Mouse (Mus musculus): ENCODE measurements at regions not wholly inside any gene's neighbourhood (a gene's known extent, or its start where the extent isn't known, plus 50 kb on each side); places are given as distances from the start of the nearest gene placed in this dataset.

- in situ Hi-C loops (cut with MboI; ENCODE audit: low sequenced_read_pairs): no loop called here
Observed at GRCm38 (mm10) chr2:74463407-74463806, 115.8 kb downstream of the Lnpk start.

DNA sequence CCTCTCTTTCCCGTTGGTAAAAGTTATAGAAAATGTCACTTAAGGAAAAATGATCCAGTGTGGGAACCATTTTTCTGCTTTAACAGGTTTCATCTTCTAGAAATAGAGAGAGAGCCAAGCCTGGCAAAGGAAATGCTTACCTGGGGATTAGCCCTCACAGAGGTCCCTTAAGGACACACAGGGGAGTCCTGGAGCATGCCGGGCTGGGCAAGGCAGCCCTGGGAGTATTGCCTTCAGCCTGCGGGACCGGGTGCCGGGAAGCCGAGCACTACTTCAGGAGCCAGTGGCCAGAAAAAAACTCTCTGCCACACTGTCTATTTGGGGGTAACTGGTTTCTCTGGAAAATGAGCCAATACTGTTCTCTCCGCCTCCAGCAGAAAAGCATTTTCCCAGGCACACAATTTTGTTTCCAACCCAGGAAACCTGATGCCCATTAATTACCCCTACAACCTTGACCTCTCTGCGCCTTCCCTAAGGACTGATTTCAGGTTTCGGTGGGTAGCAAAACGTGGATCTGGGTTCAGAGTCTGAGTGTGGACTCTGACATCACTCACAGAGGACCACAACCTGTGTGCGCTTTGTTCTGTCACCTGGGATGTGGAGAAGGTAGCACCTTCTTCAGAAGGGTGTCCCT, 117.9 kb downstream of the Lnpk start:
- in situ Hi-C loops (cut with MboI; ENCODE audit: low sequenced_read_pairs): no loop called here

DNA sequence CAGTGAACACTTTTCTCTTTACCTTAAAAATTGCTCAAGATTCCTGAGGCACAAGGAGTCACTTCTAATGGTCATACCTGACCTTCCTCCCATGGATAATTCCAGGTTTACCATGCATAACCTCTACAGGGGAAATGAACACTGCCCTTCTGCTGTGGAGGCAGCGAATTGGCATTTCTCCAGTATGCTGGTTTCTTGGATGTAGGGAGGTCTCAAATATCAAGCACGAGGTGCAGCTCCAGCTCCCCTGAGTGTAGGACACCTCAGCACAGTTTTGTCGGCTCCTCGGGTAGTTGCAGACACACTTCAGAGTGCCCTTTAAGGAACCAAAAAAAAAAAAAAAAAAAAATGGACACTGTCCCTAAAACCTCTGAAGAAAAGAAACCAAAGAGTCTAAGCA, 124.8 kb downstream of the Lnpk start:
- in situ Hi-C loops (cut with MboI; ENCODE audit: low sequenced_read_pairs): no loop called here

GRCm38 (mm10) chr2:74452679-74453078, 126.6 kb downstream of the Lnpk start:
- in situ Hi-C loops (cut with MboI; ENCODE audit: low sequenced_read_pairs): no loop called here

DNA sequence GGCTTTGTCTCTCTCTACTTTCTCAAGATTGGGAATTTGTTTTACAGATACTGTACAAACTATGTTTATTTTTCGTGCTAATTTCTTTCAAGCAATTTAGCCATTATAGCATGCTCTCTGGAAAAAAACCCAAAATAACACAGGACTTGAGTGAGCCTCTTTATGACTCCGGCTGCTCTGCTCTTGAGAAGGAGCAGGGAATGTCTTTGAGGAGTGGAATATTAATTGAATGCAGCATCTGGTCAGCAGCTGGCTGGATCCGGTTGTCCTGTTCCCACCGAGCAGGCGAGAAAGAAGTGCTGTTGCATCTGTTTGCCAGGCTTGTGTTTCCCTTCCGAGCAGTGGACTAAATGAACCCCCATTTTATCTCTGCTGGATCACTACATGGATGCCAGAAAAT, 127.7 kb downstream of the Lnpk start:
- in situ Hi-C loops (cut with MboI; ENCODE audit: low sequenced_read_pairs): no loop called here

- in situ Hi-C loops (cut with MboI; ENCODE audit: low sequenced_read_pairs): no loop called here
Observed at GRCm38 (mm10) chr2:74451038-74451437, 128.2 kb downstream of the Lnpk start.

DNA sequence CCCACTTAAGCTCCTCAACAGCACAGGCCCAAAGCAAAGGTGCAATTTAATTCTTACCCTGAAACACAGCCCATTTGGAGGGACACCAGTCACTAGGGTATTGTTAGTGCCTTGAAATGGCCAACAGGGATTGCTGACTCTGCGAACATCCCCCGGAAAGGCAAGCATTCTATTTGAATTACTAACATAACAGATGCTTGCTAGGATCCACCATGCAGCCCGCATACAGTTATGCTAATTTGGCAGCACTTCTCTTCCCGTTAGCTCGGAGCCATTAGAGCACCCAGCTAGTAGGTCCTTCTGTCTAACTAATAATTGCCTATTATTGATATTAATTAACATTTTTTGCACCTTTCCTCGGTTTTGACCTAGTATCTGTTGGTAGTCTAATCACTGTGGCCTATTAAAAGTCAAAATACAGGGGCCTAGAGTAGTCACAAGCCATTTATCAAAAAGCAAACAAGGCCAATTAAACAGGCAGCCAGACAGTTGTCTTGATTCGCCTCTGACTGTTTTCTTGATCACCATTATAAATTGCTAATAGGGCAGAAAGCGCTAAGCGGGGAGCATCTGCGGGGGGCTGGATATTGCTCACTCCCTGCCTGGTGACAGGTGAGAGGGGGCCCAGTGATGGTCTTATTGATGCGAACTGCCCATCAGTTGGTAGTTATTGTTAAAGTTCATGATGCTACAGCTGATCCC, 129.0 kb downstream of the Lnpk start:
- in situ Hi-C loops (cut with MboI; ENCODE audit: low sequenced_read_pairs): no loop called here

GRCm38 (mm10) chr2:74435184-74435911, 143.9 kb downstream of the Lnpk start:
- in situ Hi-C loops (cut with MboI; ENCODE audit: low sequenced_read_pairs): no loop called here

GRCm38 (mm10) chr2:74426746-74427145, 152.5 kb downstream of the Lnpk start:
- in situ Hi-C loops (cut with MboI; ENCODE audit: low sequenced_read_pairs): no loop called here

DNA sequence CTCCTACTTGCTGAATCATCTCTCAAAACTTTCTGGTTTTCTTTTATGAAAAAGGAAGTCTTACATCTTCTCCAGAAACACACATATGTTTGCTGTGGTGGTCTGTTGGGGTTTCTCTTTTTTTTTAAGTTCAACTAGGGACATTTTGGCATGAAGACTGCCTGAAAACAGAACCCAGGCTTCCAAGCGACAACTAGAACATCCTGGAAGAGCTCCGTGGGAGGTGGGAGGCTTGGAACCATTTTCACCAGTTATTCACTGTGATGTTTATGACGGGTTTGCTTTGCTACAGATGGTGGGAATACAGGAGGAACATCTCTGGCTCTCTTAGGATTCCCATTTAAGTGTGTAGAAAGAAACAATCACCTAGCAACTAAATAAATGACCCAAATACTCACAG, 154.5 kb downstream of the Lnpk start:
- in situ Hi-C loops (cut with MboI; ENCODE audit: low sequenced_read_pairs): no loop called here

GRCm38 (mm10) chr2:74416097-74416496, 163.1 kb downstream of the Lnpk start:
- in situ Hi-C loops (cut with MboI; ENCODE audit: low sequenced_read_pairs): no loop called here

DNA sequence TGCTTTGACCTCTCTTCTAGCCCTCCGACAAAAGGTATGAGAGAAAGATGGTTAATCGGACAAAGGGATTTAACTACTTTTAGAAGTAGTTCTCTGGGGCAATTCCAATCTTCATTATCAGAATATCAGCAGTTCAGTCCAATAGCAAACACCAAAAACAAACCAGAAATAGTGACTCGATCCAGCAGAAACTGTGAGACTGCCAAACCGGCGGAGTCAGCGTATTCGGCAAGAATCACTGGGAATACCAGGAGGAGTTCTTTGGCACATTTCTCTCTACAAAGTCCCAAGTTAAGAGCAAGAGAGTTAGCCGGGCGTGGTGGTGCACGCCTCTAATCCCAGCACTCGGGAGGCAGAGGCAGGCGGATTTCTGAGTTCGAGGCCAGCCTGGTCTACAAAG, 164.5 kb downstream of the Lnpk start:
- in situ Hi-C loops (cut with MboI; ENCODE audit: low sequenced_read_pairs): no loop called here

GRCm38 (mm10) chr2:74409856-74410404, 169.3 kb downstream of the Lnpk start:
- in situ Hi-C loops (cut with MboI; ENCODE audit: low sequenced_read_pairs): no loop called here

DNA sequence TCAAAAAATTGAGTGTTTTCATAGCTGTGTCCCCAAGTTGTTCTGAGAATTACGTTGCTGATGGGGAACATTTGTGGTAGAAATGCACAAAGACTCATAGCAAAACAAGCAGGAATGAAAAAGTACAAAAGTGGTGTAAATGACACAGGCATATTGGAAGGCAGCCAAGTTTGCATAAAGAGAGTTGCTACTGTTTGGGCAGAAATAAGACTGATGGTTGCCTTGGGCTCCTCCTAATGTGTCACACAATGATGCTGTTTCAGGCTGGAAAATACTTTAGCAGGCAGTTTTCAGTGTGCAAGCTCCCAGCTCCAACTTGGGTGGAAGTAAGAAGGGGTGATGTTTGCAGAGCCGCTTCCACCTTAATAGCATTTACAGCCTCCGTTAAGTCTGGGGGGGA, 174.7 kb downstream of the Lnpk start:
- in situ Hi-C loops (cut with MboI; ENCODE audit: low sequenced_read_pairs): no loop called here

DNA sequence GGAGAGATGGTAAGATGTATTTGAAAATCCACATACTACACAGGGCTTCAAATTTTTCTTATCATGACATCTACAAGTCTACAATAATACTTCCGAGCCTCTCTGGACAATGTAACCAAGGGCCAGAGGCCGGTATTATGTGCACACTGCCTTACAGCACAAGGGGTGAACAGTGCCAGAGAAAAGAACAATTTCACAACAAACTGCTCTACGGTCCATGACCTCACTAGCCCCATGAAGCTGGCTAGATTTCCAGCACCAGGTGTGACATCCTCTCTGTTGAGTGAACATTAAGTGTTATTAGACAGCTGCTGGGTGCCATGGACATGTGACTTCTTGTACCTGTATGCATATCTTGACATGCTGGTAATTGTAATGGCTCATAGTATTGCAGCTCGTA, 188.2 kb downstream of the Lnpk start:
- in situ Hi-C loops (cut with MboI; ENCODE audit: low sequenced_read_pairs): no loop called here

GRCm38 (mm10) chr2:74388078-74388477, 191.2 kb downstream of the Lnpk start:
- in situ Hi-C loops (cut with MboI; ENCODE audit: low sequenced_read_pairs): no loop called here

DNA sequence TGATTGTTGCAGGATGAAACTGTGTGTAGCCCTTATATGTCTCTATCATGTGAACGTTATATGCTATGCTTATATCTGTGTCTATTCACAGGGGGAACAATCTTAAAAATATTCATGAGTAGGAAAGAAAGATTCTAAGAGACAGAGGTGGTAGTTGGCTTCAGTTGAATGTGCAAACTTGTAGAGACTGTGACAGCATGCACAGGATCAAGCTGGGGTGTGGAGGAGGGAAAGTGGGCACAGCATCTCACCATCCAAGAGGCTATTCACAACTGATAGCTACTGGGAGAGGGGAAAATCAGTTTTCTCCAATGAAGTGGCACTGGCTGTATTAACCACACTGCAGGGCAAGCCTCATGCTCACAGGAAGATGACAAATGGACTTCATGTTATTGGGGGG, 194.3 kb downstream of the Lnpk start:
- in situ Hi-C loops (cut with MboI; ENCODE audit: low sequenced_read_pairs): no loop called here

- in situ Hi-C loops (cut with MboI; ENCODE audit: low sequenced_read_pairs): no loop called here
Observed at GRCm38 (mm10) chr2:74380574-74381287, 198.5 kb downstream of the Lnpk start.

GRCm38 (mm10) chr2:74378709-74379108, 200.5 kb downstream of the Lnpk start:
- in situ Hi-C loops (cut with MboI; ENCODE audit: low sequenced_read_pairs): no loop called here

DNA sequence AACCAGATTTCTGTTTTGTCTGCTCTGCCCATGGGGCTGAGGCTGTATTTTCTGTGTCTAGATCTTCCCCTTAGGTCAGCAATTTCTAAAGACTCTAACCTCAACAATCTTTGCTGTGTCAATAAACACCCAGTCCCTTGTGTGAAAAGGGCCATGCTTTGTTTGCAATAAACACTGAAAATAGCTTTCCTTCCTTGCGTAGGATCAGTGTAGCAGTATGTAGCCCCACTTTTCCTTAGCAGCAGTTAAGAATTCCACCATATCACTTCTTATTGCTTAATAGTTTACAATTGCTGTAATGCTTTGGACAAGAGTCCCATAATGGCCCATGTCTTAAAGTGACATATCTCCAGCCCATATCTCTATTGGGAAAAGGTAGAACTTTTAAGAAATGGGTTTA, 205.3 kb downstream of the Lnpk start:
- in situ Hi-C loops (cut with MboI; ENCODE audit: low sequenced_read_pairs): no loop called here

- in situ Hi-C loops (cut with MboI; ENCODE audit: low sequenced_read_pairs): no loop called here
Observed at GRCm38 (mm10) chr2:74373056-74373455, 206.2 kb downstream of the Lnpk start.

All from CH12F3 (cell line).